Mouse (Mus musculus) heart, embryonic 12.5 days (tissue): ENCODE results near the gene Dusp1. TPM values are rescaled to one million over a fixed set of nuclear protein-coding genes. Genes with fewer than 3 reads are reported as not detected.
A peak's percentile ranks its signal among the peaks of the same experiment; 100 is the strongest.

ENCODE experiments used
- ATAC-seq: fragments of 200-750 bp; cut with Nextera tagmentation; 2 replicates; pipeline ENCODE4 v1.8.0; 2017; ENCODE audit warnings: moderate TSS enrichment, moderate library complexity; ENCODE audit not compliant: insufficient number of reproducible peaks, low FRiP score
- H3K27ac ChIP-seq: fragments of 300-500 bp; sonication (generic); 2 replicates; pipeline ENCODE4 v1.5.1; 2016; ENCODE audit warnings: mild to moderate bottlenecking, moderate library complexity; ENCODE audit not compliant: poor library complexity, severe bottlenecking
- H3K27me3 ChIP-seq: fragments of 300-500 bp; sonication (generic); replicated peaks from 2 replicates; pipeline ENCODE4 v1.6.1; 2016; ENCODE audit warnings: mild to moderate bottlenecking, moderate library complexity
- H3K36me3 ChIP-seq: fragments of 300-500 bp; sonication (generic); 2 replicates; pipeline ENCODE4 v1.6.1; 2016; ENCODE audit warnings: mild to moderate bottlenecking, moderate library complexity
- H3K4me1 ChIP-seq: fragments of 300-500 bp; sonication (generic); replicated peaks from 2 replicates; pipeline ENCODE4 v1.6.1; 2016; ENCODE audit warnings: mild to moderate bottlenecking
- H3K4me2 ChIP-seq: fragments of 300-500 bp; sonication (generic); 2 replicates; pipeline ENCODE4 v1.6.1; 2016; ENCODE audit warnings: mild to moderate bottlenecking, moderate library complexity
- H3K4me3 ChIP-seq: fragments of 300-500 bp; sonication (generic); 2 replicates; pipeline ENCODE4 v1.5.1; 2016; ENCODE audit warnings: mild to moderate bottlenecking
- H3K9ac ChIP-seq: fragments of 300-500 bp; sonication (generic); 2 replicates; pipeline ENCODE4 v1.6.1; 2016; ENCODE audit warnings: mild to moderate bottlenecking, moderate library complexity
- H3K9me3 ChIP-seq: fragments of 300-500 bp; sonication (generic); replicated peaks from 2 replicates; pipeline ENCODE4 v1.6.1; 2016; ENCODE audit warnings: mild to moderate bottlenecking, moderate library complexity
- WGBS: fragments of 180-500 bp; shearing (Covaris S2); methylation state at CpG from one replicate; pipeline ENCODE4 v1.1.7; 2016; 5-methylcytosine and 5-hydroxymethylcytosine counted together
- microRNA-seq: library from miRNA; unstranded; fragments of <30 nt; microRNA quantifications from one replicate; pipeline ENCODE4, GENCODE M21; 2017
- polyA plus RNA-seq: library from polyadenylated mRNA; unstranded; fragments of >200 nt; fragmentation: Nextera tagmentation; extraction: Ambion mirVana; gene quantifications from 2 replicates; pipeline ENCODE4 v1.2.1, GENCODE M21; 2016

Gene Dusp1
- polyA plus RNA-seq, 1 experiment from 2014 or later, result 36.2 TPM

DNA sequence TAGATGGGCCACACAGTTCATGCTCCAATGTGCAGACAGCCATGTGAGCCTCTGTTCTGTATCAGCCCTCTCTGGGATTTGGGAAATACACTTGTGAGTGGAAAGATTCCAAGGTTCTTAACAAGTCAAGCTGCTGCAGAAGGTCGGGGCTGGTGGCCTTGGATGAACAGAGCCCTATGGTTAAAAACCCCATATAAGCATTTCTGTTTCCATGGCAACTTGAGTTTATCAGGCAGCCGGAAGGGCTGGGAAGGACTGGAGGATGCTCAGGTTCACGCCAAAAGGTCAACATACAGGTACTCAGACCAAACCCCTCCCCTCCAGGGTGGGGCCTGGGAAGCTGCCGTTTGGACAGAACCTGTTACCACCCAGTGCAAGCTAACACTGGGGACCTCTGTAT, 97.9 kb downstream of the Dusp1 start:
- H3K9me3 ChIP-seq, result no peaks in the 10 kb centered on the region
- H3K36me3 ChIP-seq, result no peaks in the 10 kb centered on the region
- no peaks in the 10 kb centered on the region for H3K27me3 ChIP-seq
- WGBS, result 47% methylated on average over 4 of the region's 4 CpGs
- H3K4me2 ChIP-seq, result no peak overlapping the region
- H3K4me1 ChIP-seq, result peaks cover 19% of the 10 kb centered on the region
- no peak overlapping the region for H3K9ac ChIP-seq
- no peak for ATAC-seq
- H3K27ac ChIP-seq, result no peak overlapping the region
- H3K4me3 ChIP-seq, result no peak overlapping the region

DNA sequence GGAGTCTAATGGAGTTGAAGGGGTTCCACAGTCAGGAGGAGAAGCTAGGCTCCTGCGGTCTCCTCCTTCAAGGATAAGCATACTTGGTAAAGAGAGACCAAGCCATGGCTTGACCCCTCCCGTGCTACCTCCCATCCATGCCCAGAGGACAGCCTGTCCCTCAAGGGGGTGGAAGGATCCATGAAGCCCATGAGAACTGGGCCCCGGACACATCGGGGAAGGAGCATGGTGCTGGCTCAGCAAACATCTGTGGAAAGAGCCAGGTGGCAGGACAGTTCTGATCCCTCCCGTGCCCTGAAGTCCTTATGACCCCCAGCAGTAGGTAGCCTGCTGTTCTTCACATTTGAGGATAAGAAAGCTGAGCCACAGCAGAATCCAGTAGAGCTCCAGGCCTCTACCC, 98.5 kb downstream of the Dusp1 start:
- Histone ChIP-seq H3K4me1 (peaks cover 19% of the 10 kb centered on the region), H3K36me3 (no peaks in the 10 kb centered on the region), H3K27ac (no peak overlapping the region), H3K4me3 (no peak overlapping the region), H3K9me3 (no peaks in the 10 kb centered on the region), H3K27me3 (no peaks in the 10 kb centered on the region), H3K4me2 (no peak overlapping the region), H3K9ac (no peak overlapping the region)
- 82% methylated on average over 5 of the region's 5 CpGs for WGBS
- no peak for ATAC-seq

DNA sequence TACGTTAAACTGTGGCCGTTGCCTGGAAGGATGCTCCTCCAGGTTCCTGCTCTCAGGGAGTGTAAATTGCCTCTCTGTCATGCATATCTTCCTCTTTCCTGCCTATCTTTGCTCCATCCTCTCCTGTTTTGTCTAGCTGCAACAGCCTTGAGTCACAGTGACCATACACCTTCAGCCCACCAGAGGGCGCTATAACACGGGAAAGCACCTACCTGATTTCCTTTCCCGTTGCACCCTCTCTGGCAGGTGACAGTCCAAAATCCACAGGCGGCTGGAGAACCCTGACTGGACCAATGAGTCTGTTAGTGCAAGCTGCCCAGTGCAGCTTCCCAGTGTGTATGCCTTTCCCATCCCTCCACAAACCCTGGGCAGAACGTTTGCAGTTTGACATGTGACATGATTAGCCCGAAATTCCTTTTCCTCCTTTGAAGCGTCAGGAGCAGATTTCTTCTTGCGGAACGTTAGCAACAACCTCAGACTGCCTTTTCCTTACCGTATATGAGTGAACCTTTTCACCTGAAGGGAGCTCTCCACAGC, 99.2 kb downstream of the Dusp1 start:
- Histone ChIP-seq H3K4me3 (no peak overlapping the region), H3K9ac (no peak overlapping the region), H3K36me3 (no peaks in the 10 kb centered on the region), H3K27me3 (no peaks in the 10 kb centered on the region), H3K27ac (no peak overlapping the region), H3K4me1 (peaks cover 19% of the 10 kb centered on the region), H3K9me3 (no peaks in the 10 kb centered on the region), H3K4me2 (0 out of 2 replicates have a peak overlapping the region, but pooled peaks have one; percentile 7)
- no peak for ATAC-seq
- 23% methylated on average over 12 of the region's 12 CpGs for WGBS

DNA sequence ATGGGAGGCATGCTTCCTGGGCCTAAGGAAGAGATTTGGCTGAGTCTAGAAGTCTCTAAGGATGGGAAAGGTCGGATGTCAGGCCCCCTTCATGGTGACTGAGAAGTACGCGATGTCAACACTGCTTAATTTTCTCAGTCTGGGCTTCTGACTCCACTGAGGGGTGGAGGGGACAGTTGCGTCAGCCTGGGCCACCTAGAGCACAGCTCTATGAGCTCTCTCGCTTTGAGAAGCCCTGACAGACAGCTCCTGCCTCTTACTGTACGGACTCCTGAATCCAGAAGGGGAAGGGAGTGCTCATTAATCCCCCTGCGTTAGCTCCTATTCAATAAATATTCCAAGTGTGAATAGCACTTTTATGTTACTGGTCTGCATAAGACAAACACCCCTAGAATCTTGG, 103.9 kb downstream of the Dusp1 start:
- peaks cover 4% of the 10 kb centered on the region; the same call in 1 of the 2 replicates for H3K4me1 ChIP-seq
- 68% methylated on average over 7 of the region's 7 CpGs for WGBS
- H3K9ac ChIP-seq, result no peak overlapping the region
- H3K27ac ChIP-seq, result no peak overlapping the region
- no peak overlapping the region for H3K4me3 ChIP-seq
- no peak overlapping the region for H3K4me2 ChIP-seq
- ATAC-seq, result no peak
- H3K9me3 ChIP-seq, result no peaks in the 10 kb centered on the region
- no peaks in the 10 kb centered on the region for H3K36me3 ChIP-seq
- no peaks in the 10 kb centered on the region for H3K27me3 ChIP-seq

DNA sequence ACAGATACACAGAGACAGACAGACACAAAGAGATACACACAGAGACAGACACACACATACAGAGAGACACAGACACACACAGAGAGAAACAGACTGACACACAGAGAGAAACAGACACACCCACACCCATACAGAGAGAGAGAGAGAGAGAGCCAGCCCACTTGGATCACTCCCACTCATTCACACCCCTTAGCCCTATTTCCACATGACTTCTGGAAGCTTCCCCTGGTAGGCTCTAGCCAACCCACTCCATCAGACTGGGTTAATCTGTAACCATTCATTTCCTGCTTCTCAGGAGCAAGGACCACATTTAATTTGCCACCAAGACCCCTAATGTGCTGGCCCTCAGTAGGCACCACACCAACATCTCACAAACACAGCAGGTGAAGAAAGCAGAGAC, 104.4 kb downstream of the Dusp1 start:
- Histone ChIP-seq H3K9me3 (no peaks in the 10 kb centered on the region), H3K36me3 (no peaks in the 10 kb centered on the region), H3K27ac (no peak overlapping the region), H3K9ac (no peak overlapping the region), H3K4me3 (no peak overlapping the region), H3K4me1 (peaks cover under 1% of the 10 kb centered on the region; the same call in 1 of the 2 replicates), H3K27me3 (no peaks in the 10 kb centered on the region), H3K4me2 (no peak overlapping the region)
- ATAC-seq, result no peak

Small RNA genes lying within 50 kb of the gene (microRNA-seq; reads per million reads assigned to microRNA genes)
- gene Gm22420, result not detected

Other genes with a start within 250 kb of the Dusp1 start
- gene Neurl1b, start 147.3 kb downstream of the Dusp1 start, polyA plus RNA-seq, result 2.2 and 2.4 TPM in 2 replicates
- gene Ergic1, start 639 bp downstream of the Dusp1 start, polyA plus RNA-seq, result 115 and 121 TPM in 2 replicates
- 176 and 193 TPM in 2 replicates for gene Atp6v0e, start 101.1 kb upstream of the Dusp1 start, polyA plus RNA-seq
- gene Crebrf, start 153.5 kb upstream of the Dusp1 start, polyA plus RNA-seq, result 5.4 and 7.0 TPM in 2 replicates
- 51.1 and 51.9 TPM in 2 replicates for gene Bnip1, start 218.9 kb upstream of the Dusp1 start, polyA plus RNA-seq